ENCODE assay signal across 8 mouse cellular contexts in genomic region chr4:106989226-106989983, GRCm38 (mm10).
DNase-seq lines count a peak whose midpoint lies in the region; ATAC-seq and TF ChIP-seq lines count a peak whose summit lies in the region.

No protein-coding gene starts in this region.

- ATAC-seq in forebrain, embryonic 11.5 days (replicated peaks; ENCODE audit: low FRiP score), result peak; percentile 75
- peak; percentile 59 for ATAC-seq in midbrain, embryonic 13.5 days

- peak; percentile 70 for TF ChIP-seq CTCF in lung, adult 2 months (IDR thresholded peaks at IDR 0.05; ENCODE audit: insufficient read depth, low read length)
- peak; percentile 77; the same call in 1 of the 2 replicates for TF ChIP-seq CTCF in brain, embryonic 14.5 days (IDR thresholded peaks at IDR 0.05; ENCODE audit: borderline replicate concordance, extremely low read depth, insufficient read depth, insufficient read length)

- H3K4me3 ChIP-seq in lung, adult 2 months (replicated peaks; ENCODE audit: extremely low read depth, low read depth, low read length), result no peak overlapping the region
- no peak overlapping the region for H3K4me3 ChIP-seq in forebrain, embryonic 11.5 days (ENCODE audit: low read depth, low read length)
- no peak overlapping the region for H3K4me3 ChIP-seq in midbrain, embryonic 13.5 days (replicated peaks)

- no peak for DNase-seq in lung, adult 2 months
- DNase-seq in lung, postnatal 14 days, result no peak
- DNase-seq in brain, embryonic 14.5 days (ENCODE audit: low read depth), result peak; percentile 91
- DNase-seq in forebrain, embryonic 11.5 days (ENCODE audit: low spot score), result peak; percentile 74
- no peak for DNase-seq in frontal cortex, postnatal 14 days (ENCODE audit: low spot score in 2 of 2)
- no peak for DNase-seq in ovary, adult 18-20 months (ENCODE audit: low spot score)
- no peak for DNase-seq in left cerebral cortex, postnatal 10 days (ENCODE audit: extremely low spot score in 1 of 2, low spot score in 2 of 2)

- peak overlapping the region; percentile 47; the same call in 1 of the 2 replicates for H3K9ac ChIP-seq in forebrain, embryonic 11.5 days (ENCODE audit: low read length)
- H3K9ac ChIP-seq in midbrain, embryonic 13.5 days (replicated peaks), result peak overlapping the region; percentile 33; the same call in 1 of the 2 replicates

- peak overlapping the region; percentile 81 for H3K27ac ChIP-seq in forebrain, embryonic 11.5 days (ENCODE audit: low read depth, low read length)
- H3K27ac ChIP-seq in midbrain, embryonic 13.5 days, result peak overlapping the region; percentile 83

- peak overlapping the region; percentile 19; the same call in 1 of the 2 replicates for H3K4me2 ChIP-seq in forebrain, embryonic 11.5 days (ENCODE audit: low read depth, low read length, severe bottlenecking)
- 0 out of 2 replicates have a peak overlapping the region, but pooled peaks have one; percentile 4 for H3K4me2 ChIP-seq in midbrain, embryonic 13.5 days (replicated peaks)

- TF ChIP-seq POLR2A in lung, adult 2 months (IDR thresholded peaks at IDR 0.05; ENCODE audit: borderline replicate concordance, extremely low read depth, low read depth, low read length), result no peak
- no peak for TF ChIP-seq POLR2A in brain, embryonic 14.5 days (IDR thresholded peaks at IDR 0.05; ENCODE audit: borderline replicate concordance, extremely low read depth, insufficient read depth, insufficient read length, poor library complexity, severe bottlenecking)

- H3K9me3 ChIP-seq in forebrain, embryonic 11.5 days (ENCODE audit: control insufficient read depth, low read length), result no peaks in the 10 kb centered on the region
- no peaks in the 10 kb centered on the region for H3K9me3 ChIP-seq in midbrain, embryonic 13.5 days

- peaks cover 17% of the 10 kb centered on the region for H3K4me1 ChIP-seq in lung, adult 2 months (ENCODE audit: control insufficient read depth, insufficient read depth, low read length)
- peaks cover 44% of the 10 kb centered on the region for H3K4me1 ChIP-seq in forebrain, embryonic 11.5 days (replicated peaks; ENCODE audit: control insufficient read depth, insufficient read depth, low read length)
- H3K4me1 ChIP-seq in midbrain, embryonic 13.5 days (replicated peaks), result peaks cover 99% of the 10 kb centered on the region

- WGBS in lung, adult 2 months, result 70% methylated on average over 10 of the region's 10 CpGs
- WGBS in forebrain, embryonic 11.5 days, result 8% methylated on average over 10 of the region's 10 CpGs
- WGBS in midbrain, embryonic 13.5 days, result 9% methylated on average over 10 of the region's 10 CpGs

- no peaks in the 10 kb centered on the region for H3K36me3 ChIP-seq in forebrain, embryonic 11.5 days (ENCODE audit: control insufficient read depth, insufficient read depth, low read length)
- no peaks in the 10 kb centered on the region for H3K36me3 ChIP-seq in midbrain, embryonic 13.5 days

- H3K27me3 ChIP-seq in forebrain, embryonic 11.5 days (ENCODE audit: control insufficient read depth, insufficient read depth, low read length), result no peaks in the 10 kb centered on the region
- H3K27me3 ChIP-seq in midbrain, embryonic 13.5 days, result no peaks in the 10 kb centered on the region

- intact Hi-C loops in left cerebral cortex, postnatal 10 days (cut with DNase I), result loop anchor here (5.0 kb wide), 1 partner anchor 77 kb away; the partner anchor contains the start of gene Ssbp3

Comparison
In these comparisons a context has a peak if more than half of its experiments do, and no peak if none do; other contexts are left out.
1. DNase-seq: peak in brain, embryonic 14.5 days (single experiment) and forebrain, embryonic 11.5 days (single experiment); none in lung, adult 2 months (single experiment), lung, postnatal 14 days (single experiment), frontal cortex, postnatal 14 days (0 of 2), ovary, adult 18-20 months (single experiment) and left cerebral cortex, postnatal 10 days (0 of 2).